Mouse (Mus musculus) spleen, postnatal 10 days (tissue): ENCODE results near the gene Pbx4.
A peak's percentile ranks its signal among the peaks of the same experiment; 100 is the strongest.

Experiments used
- DNase-seq, 2 experiments: peaks; one replicate each; pipeline ENCODE4 v3.0.0; 2021 to 2022; ENCODE audit warnings: low spot score in 2 of 2

The Pbx4 gene

DNA sequence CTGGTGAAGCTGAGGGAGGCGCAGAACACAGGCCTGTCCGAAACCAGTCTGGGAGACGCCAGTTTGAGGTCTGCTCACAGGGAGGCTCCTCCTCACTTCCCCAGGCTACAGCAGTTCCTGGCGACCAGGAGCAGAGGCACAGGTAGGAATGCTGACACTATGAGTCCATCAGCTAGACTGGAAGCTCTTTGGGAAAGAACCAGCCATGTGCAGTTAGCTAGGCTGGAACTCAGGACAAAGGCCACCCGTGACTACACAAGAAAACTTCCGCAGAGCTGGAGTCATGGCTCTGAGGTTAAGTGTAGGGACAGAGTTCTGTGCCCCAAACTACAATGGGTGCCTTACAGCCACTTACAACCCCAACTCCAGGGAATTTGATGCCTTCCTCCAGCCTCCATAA is 65.6 kb downstream of the Pbx4 start:
- DNase-seq, result no peak

- no peak for DNase-seq
These were observed 67.6 kb downstream of the Pbx4 start for GRCm38 (mm10) chr8:69899876-69900275.

GRCm38 (mm10) chr8:69900895-69901451 is 68.7 kb downstream of the Pbx4 start:
- no peak for DNase-seq

- DNase-seq, result peak; percentile 97 to 98
These were observed 69.3 kb downstream of the Pbx4 start for GRCm38 (mm10) chr8:69901484-69902162.

- peak; percentile 70 to 88 for DNase-seq
These were observed 70.1 kb downstream of the Pbx4 start, which contains the start of the genes Tssk6, Ndufa13 and Yjefn3 for GRCm38 (mm10) chr8:69902163-69903062. TSS of gene Tssk6 (plus strand) at chr8:69902184. TSS of gene Ndufa13 (minus strand) at chr8:69902558. TSS of gene Yjefn3 (minus strand) at chr8:69902712.

DNA sequence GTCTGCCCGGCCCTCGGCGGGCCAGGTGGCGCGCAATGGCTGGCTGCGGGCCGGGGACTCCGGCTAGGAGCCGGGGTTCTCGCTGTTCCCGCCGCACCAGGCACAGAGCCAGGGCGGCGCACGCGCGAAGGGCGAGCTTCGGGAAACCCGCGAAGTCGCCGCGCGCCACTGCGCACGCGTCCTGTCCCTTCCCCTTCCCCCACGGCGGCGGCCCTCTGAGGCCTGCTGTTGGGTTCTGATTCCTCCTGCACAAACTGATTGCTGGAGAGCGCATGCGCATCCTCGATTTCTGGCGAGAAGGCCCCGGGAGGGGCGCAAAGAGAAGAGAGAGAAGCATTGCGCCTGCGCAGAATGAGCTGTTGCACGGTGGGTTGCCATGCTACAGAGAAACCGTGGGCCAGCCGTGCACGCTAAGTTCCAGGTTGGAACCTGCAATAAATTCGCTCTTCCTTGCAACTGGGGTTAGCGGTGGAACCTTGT is 70.8 kb downstream of the Pbx4 start:
- peak in 1 of 2 experiments; percentile 98 for DNase-seq

DNA sequence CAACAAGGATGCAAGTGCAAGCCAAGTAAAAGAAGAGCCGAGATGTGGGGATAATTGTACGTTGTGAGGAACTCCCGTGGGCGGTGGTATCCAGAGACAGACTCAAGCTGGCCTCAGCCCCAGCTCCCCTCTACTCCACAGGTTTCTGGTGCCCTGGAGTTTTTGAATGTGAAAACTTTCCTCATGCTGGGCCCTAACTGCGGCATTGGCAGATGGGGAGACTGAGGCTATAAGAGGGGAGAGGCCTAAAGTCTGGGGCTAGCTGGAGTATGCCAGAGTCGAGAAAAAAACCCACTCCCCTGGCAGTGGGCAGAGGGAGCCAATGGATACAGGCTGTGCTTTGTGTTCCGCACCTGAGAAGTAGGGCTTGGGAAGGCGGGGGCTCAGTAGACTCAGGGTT is 71.8 kb downstream of the Pbx4 start:
- DNase-seq, result no peak

DNA sequence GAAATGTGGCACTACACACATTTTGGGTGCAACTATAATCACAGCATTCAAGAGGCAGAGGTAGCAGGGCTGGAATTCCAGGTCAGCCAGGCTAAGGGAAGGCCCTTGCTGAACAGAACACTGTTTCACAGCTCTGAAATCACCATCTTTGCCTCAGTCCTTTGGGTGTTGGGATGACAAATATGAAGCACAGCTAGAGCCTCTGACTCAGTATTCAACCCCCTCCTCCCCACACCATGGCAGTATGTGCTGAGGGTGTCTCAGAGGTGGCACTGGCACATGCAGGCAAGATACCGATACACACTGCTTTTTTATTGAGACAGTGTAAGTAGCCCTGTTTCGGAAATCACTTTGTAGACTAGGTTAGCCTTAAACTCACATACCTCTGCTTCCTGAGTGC is 74.0 kb downstream of the Pbx4 start:
- DNase-seq, result no peak

GRCm38 (mm10) chr8:69907106-69907505 is 74.8 kb downstream of the Pbx4 start:
- no peak for DNase-seq

DNA sequence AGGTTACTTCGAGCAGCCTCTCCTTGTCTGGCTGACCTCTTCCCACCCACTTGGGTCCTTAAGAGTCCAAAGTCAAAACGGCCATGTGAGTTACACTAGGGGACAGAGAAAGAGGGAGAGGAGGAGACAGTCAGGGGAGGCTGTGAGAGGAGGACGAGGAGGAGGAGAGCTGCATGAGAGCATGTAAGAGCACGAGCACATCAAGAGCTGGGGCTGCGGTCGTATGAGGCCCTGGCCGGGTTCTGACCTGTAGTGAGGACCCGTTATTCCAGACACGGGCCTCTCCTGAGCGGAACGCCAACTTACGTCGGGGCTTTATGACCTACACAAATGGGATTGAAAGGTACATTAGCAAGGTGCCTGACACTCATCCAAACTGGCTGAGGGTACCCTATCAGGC is 79.6 kb downstream of the Pbx4 start:
- DNase-seq, result no peak

DNA sequence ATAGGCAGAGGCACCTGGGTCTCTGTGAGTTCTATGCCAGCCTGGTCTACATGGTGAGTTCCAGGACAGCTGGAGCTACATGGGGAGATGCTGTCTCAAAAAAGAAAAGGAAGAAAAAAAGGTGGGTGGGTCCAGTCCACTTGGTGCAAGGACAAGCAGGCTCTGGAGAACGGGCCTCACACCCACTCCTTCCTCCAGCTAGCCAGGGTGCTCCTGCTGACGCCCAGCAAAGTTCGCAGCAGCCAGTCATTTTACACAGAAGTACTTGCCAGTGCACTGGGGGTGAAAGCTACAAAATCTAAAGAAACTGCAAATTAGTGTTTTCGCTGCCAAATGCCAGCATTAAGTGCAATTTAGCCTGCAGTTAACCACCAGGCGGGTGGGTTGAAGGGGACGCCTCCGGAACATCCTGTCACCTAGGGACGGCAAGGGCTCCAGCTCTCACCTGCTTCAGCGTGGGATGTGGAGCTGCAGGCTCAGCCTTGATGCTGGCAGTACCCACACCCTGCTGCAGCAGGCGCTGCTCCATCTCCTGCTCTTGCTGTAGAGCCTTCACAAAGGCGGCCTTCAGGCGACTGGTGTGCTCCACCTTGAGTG is 80.3 kb downstream of the Pbx4 start:
- DNase-seq, result no peak

DNA sequence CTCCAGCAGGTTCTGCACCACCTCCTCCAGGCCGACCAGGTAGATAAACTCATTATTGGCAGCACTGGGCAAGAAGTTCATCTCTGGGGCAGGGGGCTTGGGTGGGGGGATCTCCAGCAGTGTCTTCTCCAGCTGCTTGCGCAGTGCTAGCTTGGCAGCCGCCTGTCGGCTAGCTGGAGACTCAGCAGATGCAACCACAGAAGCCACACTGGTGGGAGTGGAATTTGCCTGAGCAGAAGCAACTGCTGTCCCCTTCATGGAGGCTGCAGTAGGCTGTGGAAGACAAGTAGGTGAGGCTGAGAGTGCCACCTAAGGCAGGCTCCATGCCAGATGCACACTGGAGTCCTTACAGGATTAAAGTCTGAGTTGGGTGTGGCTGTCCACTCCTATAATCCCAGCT is 82.2 kb downstream of the Pbx4 start:
- no peak for DNase-seq

DNA sequence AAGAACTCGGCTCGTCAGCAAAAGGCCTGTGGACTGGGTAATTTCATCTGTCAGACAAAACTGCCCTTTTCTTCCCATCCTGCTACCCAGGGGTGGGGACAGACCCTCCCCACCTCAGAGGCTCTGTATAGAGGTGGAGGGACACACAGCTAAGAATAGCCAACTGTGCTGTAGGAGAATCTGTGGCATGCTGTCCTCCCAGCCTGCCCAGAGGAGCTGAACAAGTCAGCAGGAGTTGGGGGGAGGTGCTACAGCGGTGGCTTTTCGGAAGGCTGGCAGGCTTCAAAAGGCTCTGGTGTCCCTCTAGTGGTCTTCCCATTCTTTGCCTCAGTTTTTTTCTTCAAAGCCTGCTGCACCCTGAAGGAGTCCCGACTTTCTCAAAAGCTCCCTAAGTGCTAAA is 83.5 kb downstream of the Pbx4 start:
- no peak for DNase-seq

DNA sequence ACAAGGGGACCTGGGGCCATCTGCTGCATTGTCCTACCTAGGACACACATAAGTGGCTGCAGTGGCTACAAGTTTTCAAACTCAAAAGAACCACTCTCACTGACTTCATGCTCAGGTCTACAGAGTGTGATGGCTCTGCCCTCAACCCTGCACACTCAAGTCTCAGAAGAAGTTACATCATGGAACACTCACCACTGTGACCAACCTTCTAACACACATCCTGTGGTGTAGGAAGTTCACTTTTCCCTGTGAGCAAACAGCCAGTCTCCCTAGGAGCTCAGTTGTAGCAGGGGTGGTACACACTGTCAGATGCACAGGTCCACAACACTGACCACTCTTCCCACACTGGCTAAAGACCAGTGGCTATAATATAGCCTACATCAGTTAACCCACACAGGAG is 86.2 kb downstream of the Pbx4 start:
- no peak for DNase-seq

DNA sequence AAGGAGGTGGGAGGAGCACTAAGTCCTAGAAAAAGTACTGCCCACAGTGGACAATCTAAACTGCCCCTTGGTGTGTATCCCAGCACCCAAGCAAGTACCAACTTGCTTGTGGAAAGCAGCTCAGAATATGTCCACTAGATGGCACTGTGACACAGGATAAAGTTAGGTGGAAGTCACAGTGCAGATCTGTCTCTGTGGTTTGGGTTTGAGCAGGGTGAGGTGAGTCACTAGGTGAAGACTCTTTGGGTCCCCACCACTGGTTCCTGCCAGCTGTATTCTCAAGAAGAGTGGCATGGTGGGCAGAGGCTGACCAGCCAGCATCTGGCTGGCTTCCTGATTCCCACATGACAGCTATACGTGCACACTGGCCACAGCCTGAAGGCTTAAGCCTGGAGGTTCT is 86.7 kb downstream of the Pbx4 start:
- DNase-seq, result peak; percentile 72 to 81

- peak; percentile 64 to 91 for DNase-seq
These were observed 87.8 kb downstream of the Pbx4 start for GRCm38 (mm10) chr8:69919876-69920662.

GRCm38 (mm10) chr8:69921141-69921540 is 88.8 kb downstream of the Pbx4 start:
- no peak for DNase-seq
